Mouse (Mus musculus) ovary, postnatal 14 days (tissue): ENCODE measurements at regions not wholly inside any gene's neighbourhood (a gene's known extent, or its start where the extent isn't known, plus 50 kb on each side); places are given as distances from the start of the nearest gene placed in this dataset.

Source experiments
- DNase-seq: peaks from one replicate; pipeline ENCODE4 v3.0.0; 2022; ENCODE audit warnings: low spot score

- DNase-seq: no peak
Measured at GRCm38 (mm10) chr3:81482742-81483141, 446.5 kb downstream of the Pdgfc start.

- DNase-seq: no peak
Measured at GRCm38 (mm10) chr3:81483363-81483762, 447.1 kb downstream of the Pdgfc start.

GRCm38 (mm10) chr3:81505316-81505715, 427.1 kb upstream of the Ctso start:
- DNase-seq: no peak

- no peak for DNase-seq
Measured at GRCm38 (mm10) chr3:81508611-81509010, 423.8 kb upstream of the Ctso start.

GRCm38 (mm10) chr3:81521804-81522203, 410.6 kb upstream of the Ctso start:
- no peak for DNase-seq

- DNase-seq: no peak
Measured at GRCm38 (mm10) chr3:81530872-81531271, 401.5 kb upstream of the Ctso start.

GRCm38 (mm10) chr3:81535448-81536205, 396.8 kb upstream of the Ctso start:
- DNase-seq: no peak

- no peak for DNase-seq
Measured at GRCm38 (mm10) chr3:81554773-81555172, 377.6 kb upstream of the Ctso start.

GRCm38 (mm10) chr3:81562610-81563258, 369.7 kb upstream of the Ctso start:
- no peak for DNase-seq

- peak; percentile 7 for DNase-seq
Measured at GRCm38 (mm10) chr3:81563858-81564756, 368.3 kb upstream of the Ctso start.

GRCm38 (mm10) chr3:81564757-81565063, 367.7 kb upstream of the Ctso start:
- no peak for DNase-seq

GRCm38 (mm10) chr3:81583387-81584027, 348.9 kb upstream of the Ctso start:
- DNase-seq: no peak

GRCm38 (mm10) chr3:81589109-81589508, 343.3 kb upstream of the Ctso start:
- no peak for DNase-seq

- no peak for DNase-seq
Measured at GRCm38 (mm10) chr3:81629157-81629556, 303.2 kb upstream of the Ctso start.

GRCm38 (mm10) chr3:81658490-81658889, 273.9 kb upstream of the Ctso start:
- DNase-seq: no peak

GRCm38 (mm10) chr3:81661620-81662019, 270.8 kb upstream of the Ctso start:
- no peak for DNase-seq

- DNase-seq: no peak
Measured at GRCm38 (mm10) chr3:81666262-81666661, 266.1 kb upstream of the Ctso start.

- DNase-seq: no peak
Measured at GRCm38 (mm10) chr3:81676570-81676969, 255.8 kb upstream of the Ctso start.

GRCm38 (mm10) chr3:81701974-81702697, 230.3 kb upstream of the Ctso start:
- no peak for DNase-seq

- no peak for DNase-seq
Measured at GRCm38 (mm10) chr3:81718911-81719310, 213.5 kb upstream of the Ctso start.

GRCm38 (mm10) chr3:81735463-81735862, 196.9 kb upstream of the Ctso start:
- DNase-seq: no peak

GRCm38 (mm10) chr3:81736838-81737237, 195.6 kb upstream of the Ctso start:
- DNase-seq: no peak
